Mouse (Mus musculus) heart, embryonic 12.5 days (tissue): ENCODE measurements at regions not wholly inside any gene's neighbourhood (a gene's known extent, or its start where the extent isn't known, plus 50 kb on each side); places are given as distances from the start of the nearest gene placed in this dataset.

Source experiments
- ATAC-seq: fragments of 200-750 bp; cut with Nextera tagmentation; 2 replicates; pipeline ENCODE4 v1.8.0; 2017; ENCODE audit warnings: moderate TSS enrichment, moderate library complexity; ENCODE audit not compliant: insufficient number of reproducible peaks, low FRiP score
- H3K27ac ChIP-seq: fragments of 300-500 bp; sonication (generic); 2 replicates; pipeline ENCODE4 v1.5.1; 2016; ENCODE audit warnings: mild to moderate bottlenecking, moderate library complexity; ENCODE audit not compliant: poor library complexity, severe bottlenecking
- H3K27me3 ChIP-seq: fragments of 300-500 bp; sonication (generic); replicated peaks from 2 replicates; pipeline ENCODE4 v1.6.1; 2016; ENCODE audit warnings: mild to moderate bottlenecking, moderate library complexity
- H3K36me3 ChIP-seq: fragments of 300-500 bp; sonication (generic); 2 replicates; pipeline ENCODE4 v1.6.1; 2016; ENCODE audit warnings: mild to moderate bottlenecking, moderate library complexity
- H3K4me1 ChIP-seq: fragments of 300-500 bp; sonication (generic); replicated peaks from 2 replicates; pipeline ENCODE4 v1.6.1; 2016; ENCODE audit warnings: mild to moderate bottlenecking
- H3K4me2 ChIP-seq: fragments of 300-500 bp; sonication (generic); 2 replicates; pipeline ENCODE4 v1.6.1; 2016; ENCODE audit warnings: mild to moderate bottlenecking, moderate library complexity
- H3K4me3 ChIP-seq: fragments of 300-500 bp; sonication (generic); 2 replicates; pipeline ENCODE4 v1.5.1; 2016; ENCODE audit warnings: mild to moderate bottlenecking
- H3K9ac ChIP-seq: fragments of 300-500 bp; sonication (generic); 2 replicates; pipeline ENCODE4 v1.6.1; 2016; ENCODE audit warnings: mild to moderate bottlenecking, moderate library complexity
- H3K9me3 ChIP-seq: fragments of 300-500 bp; sonication (generic); replicated peaks from 2 replicates; pipeline ENCODE4 v1.6.1; 2016; ENCODE audit warnings: mild to moderate bottlenecking, moderate library complexity
- WGBS: fragments of 180-500 bp; shearing (Covaris S2); methylation state at CpG from one replicate; pipeline ENCODE4 v1.1.7; 2016; 5-methylcytosine and 5-hydroxymethylcytosine counted together

DNA sequence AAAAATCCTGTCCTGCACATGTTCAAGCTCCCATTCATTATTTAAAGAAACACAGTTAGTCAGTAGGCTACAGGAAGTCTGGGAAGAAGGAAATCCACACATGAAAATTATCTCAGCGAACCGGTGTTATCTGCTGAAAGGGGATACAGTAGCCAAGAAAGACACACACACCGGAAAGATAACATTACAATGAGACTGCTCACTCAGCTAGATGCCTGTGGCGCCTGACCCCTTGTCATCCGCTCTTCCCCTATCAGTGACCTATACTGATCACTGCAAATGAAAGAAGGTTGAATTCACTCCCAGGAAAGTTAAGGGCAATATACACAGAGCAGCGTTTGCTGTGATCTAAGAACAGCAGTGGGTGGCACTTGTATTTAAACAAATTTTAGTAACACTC is 481.0 kb upstream of the Sox11 start:
- Histone ChIP-seq H3K4me3 (no peak overlapping the region), H3K27me3 (no peaks in the 10 kb centered on the region), H3K9ac (no peak overlapping the region), H3K4me1 (peaks cover 9% of the 10 kb centered on the region), H3K36me3 (no peaks in the 10 kb centered on the region), H3K9me3 (no peaks in the 10 kb centered on the region), H3K27ac (no peak overlapping the region), H3K4me2 (no peak overlapping the region)
- ATAC-seq: peak; percentile 69
- WGBS: 7% methylated on average over 6 of the region's 6 CpGs

DNA sequence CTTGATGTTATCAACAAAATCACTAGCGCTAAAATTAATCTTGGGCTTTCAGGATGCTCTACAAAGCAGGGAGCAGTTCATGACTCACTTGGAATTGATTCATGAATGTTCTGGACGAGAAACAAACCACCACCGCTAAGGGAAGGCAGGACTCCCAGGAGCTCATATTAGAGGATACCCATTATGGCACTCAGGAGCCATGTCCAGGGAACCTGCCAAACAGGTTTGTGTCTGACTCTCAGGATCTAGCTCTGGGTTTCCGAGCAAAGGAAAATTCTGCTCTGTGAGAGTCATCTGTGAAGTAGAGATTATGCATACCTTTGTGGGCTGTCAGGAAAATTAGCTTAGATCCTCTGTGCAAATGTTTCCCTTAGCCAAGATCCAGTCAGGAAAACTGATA is 454.3 kb upstream of the Sox11 start:
- no peaks in the 10 kb centered on the region for H3K27me3 ChIP-seq
- no peak overlapping the region for H3K4me3 ChIP-seq
- H3K9ac ChIP-seq: no peak overlapping the region
- no peak overlapping the region for H3K27ac ChIP-seq
- no peak for ATAC-seq
- no peaks in the 10 kb centered on the region for H3K9me3 ChIP-seq
- no peaks in the 10 kb centered on the region for H3K36me3 ChIP-seq
- 74% methylated on average over 4 of the region's 4 CpGs for WGBS
- H3K4me1 ChIP-seq: 0 out of 2 replicates have a peak, but pooled peaks cover 6% of the 10 kb centered on the region
- no peak overlapping the region for H3K4me2 ChIP-seq

DNA sequence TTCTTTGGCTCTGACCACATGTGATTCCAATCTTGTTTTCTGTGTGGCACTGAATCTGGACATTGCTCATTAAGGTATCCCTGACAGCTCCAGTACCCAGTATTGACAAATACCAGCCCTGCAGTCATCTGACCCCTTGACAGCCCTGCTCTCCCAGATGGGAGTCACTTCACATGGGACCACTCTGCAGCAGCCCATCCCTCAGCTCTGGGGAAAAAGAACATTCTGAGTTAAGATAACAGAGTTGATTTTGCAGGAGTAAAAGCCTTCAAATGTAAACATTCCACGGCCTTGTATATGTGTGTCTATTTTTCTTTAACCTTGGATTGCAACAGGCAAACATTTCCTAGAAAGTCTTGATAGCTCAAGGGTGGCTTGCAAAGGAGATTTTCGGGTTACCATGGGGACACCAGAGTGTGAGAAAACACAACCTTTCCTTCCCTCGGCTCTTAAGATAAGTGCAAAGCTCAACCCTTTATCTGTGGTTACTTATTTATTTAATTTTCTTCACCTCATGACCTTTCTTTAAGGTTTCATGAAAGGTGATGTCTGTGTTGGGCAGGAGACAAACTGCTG is 444.4 kb upstream of the Sox11 start:
- peak; percentile 42; the same call in 1 of the 2 replicates for ATAC-seq
- Histone ChIP-seq H3K9ac (no peak overlapping the region), H3K4me3 (no peak overlapping the region), H3K27me3 (no peaks in the 10 kb centered on the region), H3K36me3 (no peaks in the 10 kb centered on the region), H3K27ac (no peak overlapping the region), H3K9me3 (no peaks in the 10 kb centered on the region), H3K4me1 (peaks cover 16% of the 10 kb centered on the region), H3K4me2 (no peak overlapping the region)
- WGBS: 7% methylated on average over 3 of the region's 3 CpGs

GRCm38 (mm10) chr12:27780801-27781200 is 438.4 kb upstream of the Sox11 start:
- H3K27ac ChIP-seq: no peak overlapping the region
- ATAC-seq: no peak
- no peak overlapping the region for H3K9ac ChIP-seq
- no peak overlapping the region for H3K4me3 ChIP-seq
- WGBS: 80% methylated on average over 1 of the region's 1 CpGs
- H3K36me3 ChIP-seq: no peaks in the 10 kb centered on the region
- no peaks in the 10 kb centered on the region for H3K4me1 ChIP-seq
- no peak overlapping the region for H3K4me2 ChIP-seq
- no peaks in the 10 kb centered on the region for H3K27me3 ChIP-seq
- no peaks in the 10 kb centered on the region for H3K9me3 ChIP-seq

DNA sequence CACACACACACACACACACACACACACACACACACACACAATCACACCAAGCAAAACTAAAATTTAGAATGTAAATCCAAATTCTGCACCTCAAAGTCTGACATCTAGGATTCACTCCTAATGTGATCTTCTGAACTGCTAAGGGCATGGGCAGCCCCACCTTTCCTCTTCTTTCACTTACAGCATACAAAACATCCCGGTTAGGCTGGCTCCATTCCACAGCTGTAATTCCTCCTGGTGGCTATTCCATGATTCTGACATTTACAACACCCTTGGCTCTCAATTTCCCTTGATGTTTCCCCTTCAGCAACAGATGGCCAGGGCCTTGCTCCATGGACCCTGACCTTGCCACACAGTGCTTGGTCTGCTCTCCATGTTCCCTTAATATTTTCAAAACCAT is 423.6 kb upstream of the Sox11 start:
- no peaks in the 10 kb centered on the region for H3K9me3 ChIP-seq
- no peak for ATAC-seq
- 62% methylated on average over 1 of the region's 1 CpGs for WGBS

DNA sequence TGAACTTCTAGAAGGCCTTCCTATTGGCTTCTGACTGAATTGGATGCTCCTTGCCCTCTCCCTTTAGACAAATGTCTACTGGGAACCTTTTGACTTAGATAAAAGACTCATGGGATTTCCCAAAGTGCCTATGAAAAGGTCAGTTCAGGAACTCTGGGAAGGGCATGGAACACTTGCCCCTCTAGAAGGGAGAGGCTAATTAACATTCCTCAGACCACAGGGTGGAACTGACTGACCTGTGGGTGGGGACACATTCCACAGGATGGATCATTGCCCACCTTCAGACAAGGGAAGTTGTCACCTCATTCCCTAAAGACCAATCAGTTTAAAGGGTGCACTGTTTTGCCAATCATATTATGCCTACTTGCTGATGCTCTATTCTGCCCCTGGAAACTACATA is 416.6 kb upstream of the Sox11 start:
- Histone ChIP-seq H3K36me3 (no peaks in the 10 kb centered on the region), H3K4me1 (no peaks in the 10 kb centered on the region), H3K27me3 (no peaks in the 10 kb centered on the region), H3K4me3 (no peak overlapping the region), H3K9ac (no peak overlapping the region), H3K27ac (no peak overlapping the region), H3K4me2 (no peak overlapping the region), H3K9me3 (no peaks in the 10 kb centered on the region)
- no peak for ATAC-seq

More for the DNA sequence above, 423.6 kb upstream of the Sox11 start:
- no peaks in the 10 kb centered on the region for H3K36me3 ChIP-seq
- no peaks in the 10 kb centered on the region for H3K27me3 ChIP-seq
- no peaks in the 10 kb centered on the region for H3K4me1 ChIP-seq
- H3K4me3 ChIP-seq: no peak overlapping the region
- no peak overlapping the region for H3K4me2 ChIP-seq
- no peak overlapping the region for H3K27ac ChIP-seq
- no peak overlapping the region for H3K9ac ChIP-seq

DNA sequence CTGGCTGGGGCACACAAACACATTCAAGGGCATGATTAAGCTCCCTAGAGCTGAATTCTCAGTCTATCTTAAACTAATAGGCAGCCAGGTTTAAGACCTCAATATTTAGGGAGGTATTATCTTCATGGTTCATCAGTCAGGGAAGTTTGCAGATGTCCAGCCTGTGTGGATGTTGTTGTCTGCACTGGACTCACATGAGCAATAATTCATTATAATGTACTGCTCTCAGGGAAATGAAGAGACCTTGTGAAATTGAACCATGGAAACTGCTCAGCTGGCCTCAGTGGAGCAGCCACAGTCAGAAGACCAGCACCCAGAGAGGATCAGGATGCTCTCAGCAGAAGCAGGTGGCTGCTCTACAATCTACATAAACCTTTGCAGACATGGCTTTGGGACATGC is 415.3 kb upstream of the Sox11 start:
- Histone ChIP-seq H3K36me3 (no peaks in the 10 kb centered on the region), H3K4me2 (no peak overlapping the region), H3K4me1 (no peaks in the 10 kb centered on the region), H3K4me3 (no peak overlapping the region), H3K9me3 (no peaks in the 10 kb centered on the region), H3K9ac (no peak overlapping the region), H3K27ac (no peak overlapping the region), H3K27me3 (no peaks in the 10 kb centered on the region)
- no peak for ATAC-seq

DNA sequence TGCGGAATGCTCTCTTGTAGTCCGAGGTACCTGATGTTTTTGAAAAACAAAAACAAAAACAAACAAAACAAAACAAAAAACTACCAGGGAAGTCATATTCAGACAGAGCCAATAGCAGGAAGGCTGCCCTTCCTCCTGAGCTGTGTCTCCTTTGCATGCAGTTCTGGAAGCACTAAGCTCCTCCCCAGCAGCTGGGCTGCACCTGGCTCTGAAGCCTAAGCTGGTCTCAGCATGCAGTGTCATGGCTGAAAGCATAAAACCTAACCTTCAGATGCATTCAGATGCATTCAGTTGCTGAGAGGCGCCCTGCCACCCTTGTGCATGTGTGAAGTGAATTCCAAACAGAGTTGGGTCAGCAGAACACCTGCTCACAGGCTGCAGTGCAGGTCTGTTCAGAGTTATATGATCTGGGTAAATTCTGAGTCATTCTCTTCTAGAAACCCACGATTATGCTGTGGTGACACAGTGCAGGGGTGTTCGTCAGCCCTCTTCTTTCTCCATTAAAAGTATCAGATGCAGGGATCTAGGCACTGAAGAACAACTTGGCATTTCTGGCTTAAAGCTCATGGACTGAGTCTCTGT is 382.3 kb upstream of the Sox11 start:
- H3K9me3 ChIP-seq: peaks cover 3% of the 10 kb centered on the region; the same call in 1 of the 2 replicates
- WGBS: 69% methylated on average over 5 of the region's 5 CpGs
- H3K9ac ChIP-seq: no peak overlapping the region
- no peaks in the 10 kb centered on the region for H3K27me3 ChIP-seq
- no peak overlapping the region for H3K4me2 ChIP-seq
- ATAC-seq: no peak
- H3K36me3 ChIP-seq: no peaks in the 10 kb centered on the region
- H3K27ac ChIP-seq: no peak overlapping the region
- no peak overlapping the region for H3K4me3 ChIP-seq
- no peaks in the 10 kb centered on the region for H3K4me1 ChIP-seq

- no peak overlapping the region for H3K4me2 ChIP-seq
- no peaks in the 10 kb centered on the region for H3K9me3 ChIP-seq
- no peak overlapping the region for H3K27ac ChIP-seq
- no peaks in the 10 kb centered on the region for H3K27me3 ChIP-seq
- ATAC-seq: no peak
- no peak overlapping the region for H3K9ac ChIP-seq
- H3K4me1 ChIP-seq: no peaks in the 10 kb centered on the region
- H3K36me3 ChIP-seq: no peaks in the 10 kb centered on the region
- H3K4me3 ChIP-seq: no peak overlapping the region
These were observed 338.1 kb upstream of the Sox11 start for GRCm38 (mm10) chr12:27680459-27680858.

DNA sequence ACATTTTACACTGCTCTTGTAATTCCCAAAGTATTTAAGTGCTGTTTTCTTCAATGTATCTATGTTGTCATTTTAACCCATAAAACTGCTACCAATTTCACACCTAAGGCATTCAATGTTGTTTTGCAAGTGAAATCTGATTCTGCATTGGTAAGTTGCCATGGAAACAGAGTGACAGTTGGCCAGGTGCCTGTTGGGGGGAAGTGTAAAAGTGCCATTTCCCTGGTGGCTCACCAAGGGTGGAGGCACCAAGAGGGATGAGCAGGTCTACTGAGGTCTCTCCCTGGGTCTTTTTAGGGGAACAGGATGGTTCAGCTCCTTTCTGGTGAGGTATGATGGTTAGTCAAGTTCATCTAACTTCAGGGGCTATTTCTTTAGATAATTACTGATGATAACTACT is 331.0 kb upstream of the Sox11 start:
- Histone ChIP-seq H3K4me1 (no peaks in the 10 kb centered on the region), H3K9me3 (no peaks in the 10 kb centered on the region), H3K36me3 (no peaks in the 10 kb centered on the region), H3K4me2 (no peak overlapping the region), H3K4me3 (no peak overlapping the region), H3K9ac (no peak overlapping the region), H3K27me3 (no peaks in the 10 kb centered on the region), H3K27ac (no peak overlapping the region)
- ATAC-seq: no peak

DNA sequence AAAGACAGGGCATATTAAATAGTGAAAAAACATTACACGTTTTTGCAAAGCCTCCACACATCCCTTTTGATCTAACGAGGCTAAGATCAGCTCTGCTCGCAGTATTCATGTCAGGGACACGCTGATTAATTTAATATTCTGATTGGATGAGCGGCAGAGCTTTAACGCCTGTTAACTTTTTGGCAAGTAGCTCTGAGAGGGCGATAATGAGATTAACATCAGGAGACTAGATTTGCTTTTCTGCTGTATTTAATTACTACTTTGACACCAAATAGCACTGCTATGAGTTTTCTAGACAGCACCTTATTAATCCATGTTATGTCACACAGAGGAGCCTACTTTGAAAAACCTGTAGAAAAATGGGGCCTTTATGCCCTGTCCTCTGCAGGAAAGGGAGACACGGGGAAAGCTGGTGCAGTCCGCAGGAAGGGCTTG is 328.3 kb upstream of the Sox11 start:
- no peak for ATAC-seq
- WGBS: 53% methylated on average over 9 of the region's 9 CpGs
- no peaks in the 10 kb centered on the region for H3K4me1 ChIP-seq
- H3K9ac ChIP-seq: no peak overlapping the region
- no peak overlapping the region for H3K4me2 ChIP-seq
- H3K27ac ChIP-seq: no peak overlapping the region
- no peaks in the 10 kb centered on the region for H3K36me3 ChIP-seq
- no peaks in the 10 kb centered on the region for H3K9me3 ChIP-seq
- H3K4me3 ChIP-seq: no peak overlapping the region
- no peaks in the 10 kb centered on the region for H3K27me3 ChIP-seq

DNA sequence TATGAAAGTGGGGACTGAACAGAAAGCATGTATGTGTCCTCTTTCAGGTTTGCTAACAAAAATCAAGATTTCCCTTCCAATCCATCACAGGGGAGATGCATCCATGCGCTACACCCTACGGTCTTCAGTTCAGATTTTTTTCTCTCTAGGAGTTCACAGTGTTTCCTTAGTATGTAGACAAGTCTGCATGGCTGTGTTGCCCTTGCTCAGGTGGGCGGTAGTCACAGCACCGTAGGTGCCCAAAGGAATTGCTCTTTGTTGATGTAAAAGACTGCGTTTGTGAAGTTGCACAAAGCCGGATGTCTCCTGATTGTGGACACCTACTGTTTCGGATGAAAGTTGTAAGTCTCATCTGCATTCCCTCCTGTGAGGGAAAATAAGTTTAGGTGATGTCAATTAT is 327.8 kb upstream of the Sox11 start:
- H3K4me3 ChIP-seq: no peak overlapping the region
- H3K4me1 ChIP-seq: no peaks in the 10 kb centered on the region
- no peak for ATAC-seq
- H3K27ac ChIP-seq: no peak overlapping the region
- H3K36me3 ChIP-seq: no peaks in the 10 kb centered on the region
- no peak overlapping the region for H3K4me2 ChIP-seq
- no peak overlapping the region for H3K9ac ChIP-seq
- WGBS: 67% methylated on average over 7 of the region's 7 CpGs
- H3K27me3 ChIP-seq: no peaks in the 10 kb centered on the region
- no peaks in the 10 kb centered on the region for H3K9me3 ChIP-seq
